Mouse (Mus musculus): ENCODE results near the gene Npm1. TPM values are rescaled to one million over a fixed set of nuclear protein-coding genes. Genes with fewer than 3 reads are reported as not detected.

Npm1 gene
- polyA plus RNA-seq, 1 experiment from 2014 or later = 377 TPM

DNA sequence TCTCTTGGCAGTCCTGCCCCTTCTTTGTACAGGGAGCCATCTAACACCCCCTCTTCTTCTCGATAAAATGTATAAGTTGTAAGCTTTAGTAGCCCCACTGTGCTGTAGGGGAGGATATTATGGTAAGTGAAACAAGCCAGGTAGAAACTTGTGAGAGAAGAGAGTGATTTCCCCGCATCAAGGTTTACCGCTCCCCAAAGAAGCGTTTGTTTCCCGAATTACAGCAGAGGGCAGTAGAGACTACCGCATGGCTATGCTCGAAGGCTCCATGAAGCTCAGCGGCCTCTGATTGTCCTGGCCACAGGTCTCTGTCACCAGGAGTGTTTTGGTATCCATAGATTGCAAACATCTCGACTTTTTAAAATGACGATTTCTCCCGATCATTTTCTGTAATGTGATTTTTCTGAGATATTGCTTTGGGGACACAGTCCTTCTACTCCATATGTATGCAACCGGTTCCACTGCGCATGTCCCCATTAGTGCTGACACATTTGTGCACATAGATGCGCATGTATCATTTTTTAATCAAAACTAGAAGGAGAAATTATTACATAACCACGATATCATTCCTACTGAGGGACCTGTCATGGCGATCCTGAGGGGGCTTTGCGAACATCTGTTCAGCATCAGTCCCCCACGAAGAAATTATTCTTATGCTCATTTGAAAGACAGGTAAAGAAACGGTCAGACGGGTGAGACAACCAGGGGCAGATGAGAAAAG is 13.7 kb upstream of the Npm1 start:
- Histone ChIP-seq H3K27ac (replicated peaks) (no peak overlapping the region), H3K4me1 (replicated peaks) (peaks cover 8% of the 10 kb centered on the region; the same call in 1 of the 2 replicates), H3K9me3 (no peaks in the 10 kb centered on the region), H3K4me3 (no peak overlapping the region), H3K36me3 (no peaks in the 10 kb centered on the region), H3K4me2 (no peak overlapping the region), H3K27me3 (peaks cover 18% of the 10 kb centered on the region; the same call in 1 of the 2 replicates), H3K9ac (no peak overlapping the region)
- 29% methylated on average over 20 of the region's 20 CpGs for WGBS
- ATAC-seq (ENCODE audit: low FRiP score, low read depth) = peak; percentile 81

DNA sequence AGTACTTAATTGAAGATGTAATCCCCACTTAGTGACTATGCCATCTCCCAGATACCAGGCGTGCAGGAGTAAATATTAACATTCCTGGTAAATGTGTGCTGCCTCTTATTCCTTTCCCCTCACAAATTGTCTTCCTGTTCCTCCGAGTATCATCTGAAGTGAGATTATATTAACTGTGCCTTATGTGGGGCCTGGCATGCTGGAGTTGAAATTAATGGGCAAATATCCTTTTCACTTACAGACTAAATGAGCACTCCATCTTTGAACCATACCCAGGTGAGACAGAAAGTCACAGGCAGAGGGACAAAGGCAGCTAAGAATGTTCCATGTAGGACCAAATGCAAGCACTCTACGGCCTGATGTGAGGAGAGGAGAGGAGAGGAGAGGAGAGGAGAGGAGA is 12.8 kb upstream of the Npm1 start:
- no peak for ATAC-seq (ENCODE audit: low FRiP score, low read depth)
- Histone ChIP-seq H3K4me1 (replicated peaks) (peaks cover 5% of the 10 kb centered on the region; the same call in 1 of the 2 replicates), H3K9me3 (no peaks in the 10 kb centered on the region), H3K36me3 (no peaks in the 10 kb centered on the region), H3K4me2 (no peak overlapping the region), H3K27me3 (peaks cover 11% of the 10 kb centered on the region; the same call in 1 of the 2 replicates), H3K9ac (no peak overlapping the region), H3K27ac (replicated peaks) (no peak overlapping the region), H3K4me3 (no peak overlapping the region)
- WGBS = 73% methylated on average over 2 of the region's 3 CpGs

DNA sequence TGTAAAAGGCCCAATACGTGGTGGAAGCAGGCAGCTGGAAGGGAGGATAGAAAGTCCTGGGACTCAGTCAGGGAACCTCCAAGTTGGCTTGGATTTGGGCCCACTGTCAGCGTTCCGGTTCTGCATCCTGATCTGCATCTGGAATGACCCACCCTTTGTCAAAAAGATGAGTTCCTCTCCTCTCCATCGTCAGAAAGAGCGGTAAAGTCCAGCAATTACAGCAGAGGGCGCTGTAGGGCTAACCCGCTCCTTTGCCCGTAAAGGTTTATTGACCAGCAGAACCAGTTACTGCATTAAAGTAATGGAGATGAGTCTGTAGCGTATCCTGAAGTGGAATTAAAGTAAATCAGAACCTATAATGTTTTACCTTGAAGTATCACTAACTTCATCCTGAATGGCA is 7.5 kb upstream of the Npm1 start:
- WGBS = 16% methylated on average over 9 of the region's 9 CpGs
- no peak for ATAC-seq (ENCODE audit: low FRiP score, low read depth)

DNA sequence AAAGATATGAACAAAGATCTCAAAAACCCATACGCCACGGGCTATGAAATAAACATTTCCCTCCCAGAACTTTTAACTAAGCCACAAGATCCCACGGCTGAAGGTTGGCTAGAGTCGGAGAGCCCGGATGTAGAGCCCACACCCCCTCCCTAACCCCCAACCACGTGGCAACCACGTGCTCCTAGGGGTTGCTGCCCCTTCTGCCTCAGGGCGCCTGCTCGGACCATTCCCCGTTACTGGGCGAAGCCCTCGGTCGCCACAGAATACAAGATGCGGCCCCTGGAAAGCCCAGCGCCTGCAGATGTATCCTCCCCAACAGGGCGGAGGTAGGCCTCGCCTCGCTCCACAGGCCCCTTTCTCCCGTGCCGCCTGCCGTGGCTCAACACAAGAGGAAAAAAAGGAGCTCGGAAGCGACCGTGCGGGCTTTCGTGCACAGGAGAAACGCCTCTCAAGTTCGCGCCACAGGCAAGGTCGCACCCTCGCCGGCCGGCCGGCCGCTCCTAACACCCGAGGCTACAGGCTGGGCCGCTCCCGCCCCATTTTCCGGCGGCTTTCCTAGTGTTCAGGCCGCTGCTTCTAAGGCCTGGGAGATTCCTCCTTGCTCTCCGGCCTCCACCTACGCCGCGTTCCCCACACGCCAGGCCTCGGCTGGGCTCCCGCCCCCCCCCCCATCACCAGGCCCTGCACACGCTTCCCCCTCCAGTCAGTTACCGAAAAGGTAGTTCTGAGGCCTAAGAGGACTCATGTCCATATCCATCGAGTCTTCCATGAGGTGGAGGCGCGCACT is 602 bp downstream of the Npm1 start:
- peak overlapping the region; percentile 76 for H3K4me2 ChIP-seq
- H3K9me3 ChIP-seq = no peaks in the 10 kb centered on the region
- 2% methylated on average over 50 of the region's 53 CpGs for WGBS
- peak overlapping the region; percentile 98 for H3K4me3 ChIP-seq
- ATAC-seq (ENCODE audit: low FRiP score, low read depth) = peak; percentile 59
- peak overlapping the region; percentile 93 for H3K9ac ChIP-seq
- H3K27ac ChIP-seq (replicated peaks) = peak overlapping the region; percentile 84
- H3K36me3 ChIP-seq = peaks cover 33% of the 10 kb centered on the region
- no peaks in the 10 kb centered on the region for H3K27me3 ChIP-seq
- peaks cover 23% of the 10 kb centered on the region for H3K4me1 ChIP-seq (replicated peaks)

More for the DNA sequence above, 7.5 kb upstream of the Npm1 start:
- no peak overlapping the region for H3K27ac ChIP-seq (replicated peaks)
- no peaks in the 10 kb centered on the region for H3K9me3 ChIP-seq
- no peak overlapping the region for H3K4me2 ChIP-seq
- no peaks in the 10 kb centered on the region for H3K36me3 ChIP-seq
- H3K9ac ChIP-seq = no peak overlapping the region
- no peaks in the 10 kb centered on the region for H3K4me1 ChIP-seq (replicated peaks)
- no peak overlapping the region for H3K4me3 ChIP-seq
- no peaks in the 10 kb centered on the region for H3K27me3 ChIP-seq

DNA sequence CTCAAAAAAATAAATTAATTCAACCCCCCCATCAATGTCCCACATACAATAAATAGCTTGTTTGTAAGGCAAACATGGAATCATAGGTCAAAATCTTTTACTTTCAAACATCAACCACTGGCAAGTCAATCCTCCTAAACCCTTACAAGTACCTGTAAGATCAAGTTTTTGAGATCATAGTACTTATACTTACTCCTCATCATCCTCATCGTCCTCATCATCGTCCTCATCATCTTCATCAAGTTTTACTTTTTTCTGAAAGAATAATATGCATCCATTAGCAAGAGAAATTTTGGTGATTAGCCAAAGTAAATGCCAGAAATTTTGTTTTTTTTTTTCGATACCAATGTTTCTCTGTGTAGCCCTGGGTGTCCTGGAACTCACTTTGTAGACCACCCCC is 3.3 kb downstream of the Npm1 start:
- Histone ChIP-seq H3K4me3 (no peak overlapping the region), H3K27me3 (no peaks in the 10 kb centered on the region), H3K36me3 (peaks cover 53% of the 10 kb centered on the region), H3K4me1 (replicated peaks) (peaks cover 23% of the 10 kb centered on the region), H3K9me3 (no peaks in the 10 kb centered on the region), H3K9ac (no peak overlapping the region), H3K27ac (replicated peaks) (no peak overlapping the region), H3K4me2 (no peak overlapping the region)
- WGBS = 84% methylated on average over 3 of the region's 3 CpGs
- no peak for ATAC-seq (ENCODE audit: low FRiP score, low read depth)

DNA sequence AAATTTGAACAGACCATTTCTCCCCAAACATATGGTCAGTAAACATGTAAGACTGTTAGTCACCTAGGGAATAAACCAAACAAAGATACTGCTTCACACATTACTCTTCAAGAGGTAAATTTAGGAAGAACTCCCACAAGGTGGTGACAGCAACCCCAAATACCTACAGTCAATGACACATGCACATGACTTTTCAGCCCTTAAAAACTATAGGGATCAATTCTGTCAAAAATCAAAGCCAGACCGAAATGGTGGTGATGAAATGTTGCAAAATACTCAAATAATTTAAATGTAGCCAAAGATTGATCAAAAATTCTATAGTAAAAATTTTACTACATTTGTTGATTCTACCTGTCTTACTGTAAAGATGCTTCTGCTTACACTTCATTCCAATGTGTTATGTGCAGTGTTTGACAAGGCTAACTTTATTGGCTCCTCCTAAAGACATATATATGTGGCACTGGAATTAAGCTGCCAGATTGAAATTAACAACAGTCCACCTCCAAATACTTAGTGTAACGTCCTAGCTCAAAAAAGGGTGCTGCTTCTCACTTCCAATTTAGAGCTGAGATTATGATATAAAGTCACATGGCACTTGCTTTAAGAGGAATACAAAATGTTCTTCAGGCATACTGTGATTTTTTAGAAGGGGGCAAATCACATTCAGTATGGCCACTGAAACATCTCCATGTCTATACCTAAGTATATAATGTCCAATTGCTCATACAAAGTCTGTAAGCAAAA is 5.4 kb downstream of the Npm1 start:
- Histone ChIP-seq H3K27ac (replicated peaks) (no peak overlapping the region), H3K9me3 (no peaks in the 10 kb centered on the region), H3K4me3 (no peak overlapping the region), H3K9ac (no peak overlapping the region), H3K4me2 (no peak overlapping the region), H3K27me3 (no peaks in the 10 kb centered on the region), H3K4me1 (replicated peaks) (peaks cover 16% of the 10 kb centered on the region), H3K36me3 (peaks cover 70% of the 10 kb centered on the region)
- WGBS = 88% methylated on average over 2 of the region's 2 CpGs
- no peak for ATAC-seq (ENCODE audit: low FRiP score, low read depth)

DNA sequence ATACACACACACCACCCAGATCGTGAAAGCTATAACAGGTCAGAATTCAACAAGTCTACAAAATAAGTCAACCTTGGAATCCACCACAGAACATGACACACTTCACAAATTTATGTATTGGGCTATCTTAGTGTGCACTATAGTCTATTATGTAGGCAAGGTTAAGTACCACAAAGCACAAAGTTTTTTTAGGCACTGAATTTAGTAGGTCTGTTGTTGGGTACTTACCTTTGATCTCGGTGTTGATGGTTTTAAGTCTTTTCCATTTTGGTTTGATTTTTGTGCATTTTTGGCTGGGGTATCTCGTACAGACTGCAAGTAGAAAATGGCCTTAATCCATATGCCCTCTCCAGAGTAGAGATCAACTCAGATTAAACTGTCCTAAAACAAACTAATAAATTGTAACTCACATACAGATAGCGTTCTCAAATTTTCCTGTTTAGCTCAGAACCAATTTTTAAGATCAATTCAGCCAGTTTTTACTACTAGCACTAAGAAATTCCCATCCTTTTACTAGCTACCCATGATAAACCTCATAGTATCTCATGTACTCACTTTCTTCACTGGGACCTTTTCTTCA is 6.5 kb downstream of the Npm1 start:
- no peak for ATAC-seq (ENCODE audit: low FRiP score, low read depth)
- H3K4me3 ChIP-seq = no peak overlapping the region
- H3K27ac ChIP-seq (replicated peaks) = no peak overlapping the region
- no peaks in the 10 kb centered on the region for H3K27me3 ChIP-seq
- H3K4me2 ChIP-seq = no peak overlapping the region
- H3K36me3 ChIP-seq = peaks cover 81% of the 10 kb centered on the region
- H3K4me1 ChIP-seq (replicated peaks) = peaks cover 11% of the 10 kb centered on the region
- 93% methylated on average over 4 of the region's 4 CpGs for WGBS
- H3K9me3 ChIP-seq = no peaks in the 10 kb centered on the region
- no peak overlapping the region for H3K9ac ChIP-seq

DNA sequence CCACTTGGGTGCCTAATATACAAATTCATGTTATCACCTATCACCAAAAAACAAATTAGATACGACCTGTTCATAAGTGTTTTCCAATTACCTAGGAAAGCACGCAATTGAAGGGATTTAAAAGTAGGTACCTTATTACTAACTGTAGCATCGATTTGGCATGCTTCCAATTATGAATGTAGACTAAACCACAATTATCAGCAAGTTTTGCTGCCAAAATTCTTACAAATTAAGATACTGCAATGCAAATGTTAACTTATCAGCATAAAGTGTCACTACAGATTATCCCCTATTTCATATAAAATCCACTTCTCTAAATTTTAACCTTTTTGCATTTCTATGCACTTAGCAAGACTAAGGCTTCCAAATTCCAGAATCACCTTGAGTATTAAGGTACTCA is 8.5 kb downstream of the Npm1 start:
- WGBS = 91% methylated on average over 3 of the region's 3 CpGs
- Histone ChIP-seq H3K27me3 (no peaks in the 10 kb centered on the region), H3K27ac (replicated peaks) (no peak overlapping the region), H3K4me1 (replicated peaks) (no peaks in the 10 kb centered on the region), H3K4me3 (no peak overlapping the region), H3K36me3 (peaks cover 84% of the 10 kb centered on the region), H3K9me3 (no peaks in the 10 kb centered on the region), H3K4me2 (no peak overlapping the region), H3K9ac (no peak overlapping the region)
- ATAC-seq (ENCODE audit: low FRiP score, low read depth) = no peak

DNA sequence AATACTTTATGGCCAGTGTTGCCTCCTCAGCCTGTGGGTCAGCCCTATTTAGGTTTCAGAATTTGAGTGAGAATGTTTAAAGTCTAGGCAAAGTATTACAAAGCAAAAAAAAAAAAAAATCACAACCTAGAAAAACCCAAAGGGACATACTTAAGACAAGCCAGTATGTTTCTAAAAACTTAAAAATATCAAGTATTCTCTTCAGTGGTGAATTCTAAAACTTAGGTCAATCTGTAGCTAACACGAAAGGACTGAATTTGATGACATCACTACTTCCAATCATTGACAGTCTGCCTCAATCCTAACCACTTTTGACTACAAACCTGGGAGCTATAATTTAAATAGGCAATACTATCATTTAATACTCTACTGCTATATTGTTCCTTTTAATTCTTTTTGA is 10.0 kb downstream of the Npm1 start:
- Histone ChIP-seq H3K9me3 (no peaks in the 10 kb centered on the region), H3K4me1 (replicated peaks) (peaks cover 2% of the 10 kb centered on the region), H3K4me3 (no peak overlapping the region), H3K27ac (replicated peaks) (no peak overlapping the region), H3K9ac (no peak overlapping the region), H3K27me3 (no peaks in the 10 kb centered on the region), H3K4me2 (no peak overlapping the region), H3K36me3 (peaks cover 77% of the 10 kb centered on the region)
- WGBS = 93% methylated on average over 1 of the region's 1 CpGs
- ATAC-seq (ENCODE audit: low FRiP score, low read depth) = no peak

DNA sequence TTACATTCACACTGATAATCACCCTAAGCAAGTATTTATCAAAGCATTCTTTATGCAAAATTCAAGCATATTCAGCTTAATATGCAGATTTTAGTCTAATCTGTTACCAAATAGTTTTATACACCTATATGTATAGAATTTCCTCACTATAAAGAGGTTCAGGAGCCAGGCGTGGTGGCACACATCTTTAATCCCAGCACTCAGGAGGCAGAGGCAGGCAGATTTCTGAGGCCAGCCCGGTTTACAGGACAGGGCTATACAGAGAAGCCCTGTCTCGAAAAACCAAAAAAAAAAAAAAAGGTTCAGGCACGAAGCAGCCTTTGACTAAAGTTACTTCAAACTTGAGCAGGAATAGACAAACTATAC is 11.2 kb downstream of the Npm1 start:
- Histone ChIP-seq H3K4me3 (no peak overlapping the region), H3K36me3 (peaks cover 67% of the 10 kb centered on the region), H3K4me1 (replicated peaks) (peaks cover 12% of the 10 kb centered on the region), H3K9ac (no peak overlapping the region), H3K9me3 (no peaks in the 10 kb centered on the region), H3K27ac (replicated peaks) (no peak overlapping the region), H3K4me2 (no peak overlapping the region), H3K27me3 (no peaks in the 10 kb centered on the region)
- 81% methylated on average over 4 of the region's 4 CpGs for WGBS
- ATAC-seq (ENCODE audit: low FRiP score, low read depth) = no peak

DNA sequence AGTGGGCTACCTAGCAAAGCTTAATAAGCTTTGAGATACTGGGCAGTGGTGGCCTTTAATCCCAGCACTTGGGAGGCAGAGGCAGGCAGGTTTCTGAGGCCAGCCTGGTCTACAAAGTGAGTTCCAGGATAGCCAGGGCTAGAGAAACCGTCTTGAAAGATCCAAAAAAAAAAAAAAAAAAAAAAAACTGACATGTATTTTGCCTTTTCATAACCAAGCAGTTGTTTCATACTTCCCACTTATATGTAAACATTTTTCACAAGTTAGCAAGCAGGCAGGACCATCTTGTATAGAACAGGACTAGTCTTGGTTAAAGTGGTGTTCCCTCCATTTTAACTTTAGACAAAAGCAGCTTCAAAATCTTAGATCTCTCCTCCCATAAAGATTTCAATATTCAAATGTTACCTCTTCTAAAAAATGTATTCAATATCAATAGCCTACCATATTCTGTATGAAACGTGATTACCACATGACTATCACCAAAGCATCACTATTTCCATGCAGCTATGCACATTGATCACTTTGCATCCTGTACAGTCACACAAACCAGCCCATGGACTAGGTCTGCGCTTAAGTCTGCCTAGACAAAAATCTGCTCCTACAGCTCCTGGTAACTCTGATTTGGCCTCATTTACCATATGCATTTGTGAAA is 11.8 kb downstream of the Npm1 start:
- Histone ChIP-seq H3K27ac (replicated peaks) (no peak overlapping the region), H3K4me1 (replicated peaks) (peaks cover 16% of the 10 kb centered on the region), H3K36me3 (peaks cover 62% of the 10 kb centered on the region), H3K9me3 (no peaks in the 10 kb centered on the region), H3K9ac (no peak overlapping the region), H3K27me3 (no peaks in the 10 kb centered on the region), H3K4me3 (no peak overlapping the region), H3K4me2 (no peak overlapping the region)
- WGBS = 72% methylated on average over 3 of the region's 3 CpGs
- no peak for ATAC-seq (ENCODE audit: low FRiP score, low read depth)
